Comparison of ENCODE assay signal across 13 mouse cellular contexts in genomic region chr17:30191097-30191640, GRCm38 (mm10).
DNase-seq lines count a peak whose midpoint lies in the region.
"Had no signal": no experiment of that assay in that cellular context is flagged by ENCODE, and none has a peak within 500 bp of the region (broad histone marks: within the 10 kb centered on the region; RNA-seq: fewer than 3 reads in every experiment).

No protein-coding gene starts in this region.

- H3K27ac ChIP-seq in limb, embryonic 10.5 days: no peak overlapping the region

- DNase-seq in cerebellum, adult 18-20 months: peak; percentile 3 to 5
- no peak for DNase-seq in cerebellum, postnatal 4 days (ENCODE audit: low spot score in 2 of 2)
- peak; percentile 3 for DNase-seq in kidney, adult 18-20 months
- no peak for DNase-seq in kidney, adult 9 months
- peak; percentile 0 for DNase-seq in ovary, postnatal 10 days (ENCODE audit: low spot score)
- no peak for DNase-seq in ovary, postnatal 36 days (ENCODE audit: low spot score)
- peak; percentile 25 for DNase-seq in limb, embryonic 10.5 days (ENCODE audit: low spot score)
- no peak for DNase-seq in layer of hippocampus, adult 18-20 months (ENCODE audit: low spot score in 2 of 2)
- DNase-seq: heart, postnatal 14 days; kidney, adult 11 months; left cerebral cortex, postnatal 4 days had no signal

- H3K36me3 ChIP-seq in limb, embryonic 10.5 days: peaks cover 36% of the 10 kb centered on the region

- no peaks in the 10 kb centered on the region for H3K27me3 ChIP-seq in limb, embryonic 10.5 days (ENCODE audit: low read depth, poor library complexity, severe bottlenecking)

- H3K4me1 ChIP-seq in limb, embryonic 10.5 days: peaks cover 71% of the 10 kb centered on the region

- no peak overlapping the region for H3K4me3 ChIP-seq in limb, embryonic 10.5 days
- H3K4me3 ChIP-seq: myocyte had no signal

- 74% methylated on average over 11 of the region's 11 CpGs for WGBS in limb, embryonic 10.5 days

- no peaks in the 10 kb centered on the region for H3K9me3 ChIP-seq in limb, embryonic 10.5 days (replicated peaks)
- H3K9me3 ChIP-seq: G1E had no signal

Comparison
In these comparisons a context has a peak if more than half of its experiments do, and no peak if none do; other contexts are left out.
1. DNase-seq: peak in cerebellum, adult 18-20 months (2 of 2), kidney, adult 18-20 months (single experiment), ovary, postnatal 10 days (single experiment) and limb, embryonic 10.5 days (single experiment); none in cerebellum, postnatal 4 days (0 of 2), kidney, adult 9 months (single experiment), ovary, postnatal 36 days (single experiment) and layer of hippocampus, adult 18-20 months (0 of 2).